Mouse (Mus musculus) ovary, postnatal 14 days (tissue): Measurements from ENCODE around the gene Pip5k1a.
"Not testable (repeated sequence)": the region's sequence is repeated elsewhere in the genome, so short reads cannot be mapped to it uniquely, and the experiment has no call there.

Source experiments
- DNase-seq: peaks from one replicate; pipeline ENCODE4 v3.0.0; 2022; ENCODE audit warnings: low spot score

Pip5k1a gene

GRCm38 (mm10) chr3:95112760-95113159, 6.0 kb upstream of the Pip5k1a start:
- no peak for DNase-seq

GRCm38 (mm10) chr3:95110911-95111726, 4.4 kb upstream of the Pip5k1a start, which contains the start of gene Vps72:
Vps72 (plus strand) TSS chr3:95111022.
- peak; percentile 76 for DNase-seq

- no peak for DNase-seq
Observed at GRCm38 (mm10) chr3:95107898-95108297, 1.2 kb upstream of the Pip5k1a start.

- DNase-seq, result not testable (repeated sequence)
Observed at GRCm38 (mm10) chr3:95107308-95107707, 578 bp upstream of the Pip5k1a start.

GRCm38 (mm10) chr3:95105586-95106337, 968 bp downstream of the Pip5k1a start:
- DNase-seq, result no peak

GRCm38 (mm10) chr3:95105121-95105520, 1.6 kb downstream of the Pip5k1a start:
- no peak for DNase-seq

- no peak for DNase-seq
Observed at GRCm38 (mm10) chr3:95100854-95101253, 5.9 kb downstream of the Pip5k1a start.

- DNase-seq, result no peak
Observed at GRCm38 (mm10) chr3:95088071-95088470, 18.7 kb downstream of the Pip5k1a start.

- DNase-seq, result no peak
Observed at GRCm38 (mm10) chr3:95071606-95072005, 35.1 kb downstream of the Pip5k1a start.

GRCm38 (mm10) chr3:95066570-95066969, 40.2 kb downstream of the Pip5k1a start:
- DNase-seq, result no peak

GRCm38 (mm10) chr3:95066095-95066494, 40.6 kb downstream of the Pip5k1a start:
- no peak for DNase-seq

GRCm38 (mm10) chr3:95065553-95065952, 41.2 kb downstream of the Pip5k1a start:
- DNase-seq, result no peak

- no peak for DNase-seq
Observed at GRCm38 (mm10) chr3:95063741-95064140, 43.0 kb downstream of the Pip5k1a start.

GRCm38 (mm10) chr3:95058078-95058477, 48.7 kb downstream of the Pip5k1a start:
- DNase-seq, result no peak

GRCm38 (mm10) chr3:95056275-95056674, 50.5 kb downstream of the Pip5k1a start:
- DNase-seq, result no peak

- DNase-seq, result no peak
Observed at GRCm38 (mm10) chr3:95054481-95055260, 52.1 kb downstream of the Pip5k1a start.

- no peak for DNase-seq
Observed at GRCm38 (mm10) chr3:95053701-95054100, 53.0 kb downstream of the Pip5k1a start.

GRCm38 (mm10) chr3:95052959-95053358, 53.8 kb downstream of the Pip5k1a start:
- peak; percentile 17 for DNase-seq

- no peak for DNase-seq
Observed at GRCm38 (mm10) chr3:95047914-95048313, 58.8 kb downstream of the Pip5k1a start.

GRCm38 (mm10) chr3:95046462-95047057, 60.2 kb downstream of the Pip5k1a start:
- no peak for DNase-seq

- no peak for DNase-seq
Observed at GRCm38 (mm10) chr3:95043251-95043650, 63.5 kb downstream of the Pip5k1a start.

GRCm38 (mm10) chr3:95042838-95043229, 63.9 kb downstream of the Pip5k1a start:
- no peak for DNase-seq
